Mouse (Mus musculus) adrenal gland, postnatal 4 days (tissue): ENCODE measurements around the gene Gas2l1. TPM values are rescaled to one million over a fixed set of nuclear protein-coding genes. Genes with fewer than 3 reads are reported as not detected.

ENCODE experiments used
- microRNA-seq: library from miRNA; unstranded; fragments of <30 nt; microRNA quantifications from one replicate; pipeline ENCODE4 v1.2.0, GENCODE M21; 2021
- total RNA-seq, 2 experiments: library from RNA; stranded (reverse); gene quantifications; 2 replicates each; pipeline ENCODE4 v1.2.3; 2021

The Gas2l1 gene
- total RNA-seq, 2 experiments from 2014 or later = 39.2 to 39.8 TPM

Small RNAs within 50 kb of the gene (microRNA-seq; reads per million reads assigned to microRNA genes)
- gene Gm47296 = not detected

Other genes starting within 250 kb of the Gas2l1 start
- 10 to 100 TPM; 85.2 to 90.4 TPM for gene Nf2, start 215.8 kb downstream of the Gas2l1 start, total RNA-seq
- gene Nipsnap1, start 191.4 kb downstream of the Gas2l1 start, total RNA-seq = 10 to 100 TPM; 55.8 to 55.9 TPM
- gene Thoc5, start 170.0 kb downstream of the Gas2l1 start, total RNA-seq = 10 to 100 TPM; 36.3 to 37.6 TPM
- 1 to 10 TPM; 3.0 to 3.9 TPM for gene Nefh, start 117.3 kb downstream of the Gas2l1 start, total RNA-seq
- gene Ap1b1, start 78.5 kb downstream of the Gas2l1 start, total RNA-seq = 10 to 100 TPM; 69.9 to 78.3 TPM
- 1 to 10 TPM in 1 of 2 experiments, under 1 TPM in 1; 0.65 to 1.2 TPM for gene Rasl10a, start 7.2 kb downstream of the Gas2l1 start, total RNA-seq
- 10 to 100 TPM; 29.5 to 34.1 TPM for gene Rhbdd3, start 33.6 kb upstream of the Gas2l1 start, total RNA-seq
- gene Ewsr1, start 33.9 kb upstream of the Gas2l1 start, total RNA-seq = 100 to 1,000 TPM; 523 to 585 TPM
- gene Emid1, start 86.9 kb upstream of the Gas2l1 start, total RNA-seq = 10 to 100 TPM; 16.2 to 31.4 TPM
- 10 to 100 TPM; 26.9 to 27.2 TPM for gene Kremen1, start 196.2 kb upstream of the Gas2l1 start, total RNA-seq